Mouse (Mus musculus): ENCODE measurements around the gene Fam131c. TPM values are rescaled to one million over a fixed set of nuclear protein-coding genes. Genes with fewer than 3 reads are reported as not detected.
A peak's percentile ranks its signal among the peaks of the same experiment; 100 is the strongest.

Gene Fam131c
- polyA plus RNA-seq, 1 experiment: not detected

GRCm38 (mm10) chr4:141404518-141405313, 36.7 kb downstream of the Fam131c start:
- Histone ChIP-seq H3K4me3 (replicated peaks; ENCODE audit: control insufficient read depth, low read depth, low read length) (no peak overlapping the region), H3K4me1 (ENCODE audit: control insufficient read depth, insufficient read depth, low read length) (no peaks in the 10 kb centered on the region), H3K27ac (ENCODE audit: control insufficient read depth, insufficient read depth, low read depth, low read length, poor library complexity) (no peak overlapping the region)
- WGBS: 13% methylated on average over 15 of the region's 15 CpGs
- TF ChIP-seq CTCF (IDR thresholded peaks at IDR 0.05; ENCODE audit: control insufficient read depth, insufficient read depth, low read length) (peak; percentile 98), POLR2A (IDR thresholded peaks at IDR 0.05; ENCODE audit: borderline replicate concordance, control insufficient read depth, low read depth, low read length) (no peak)

- WGBS: 79% methylated on average over 3 of the region's 3 CpGs
These were observed 37.2 kb downstream of the Fam131c start for GRCm38 (mm10) chr4:141405314-141405622.

GRCm38 (mm10) chr4:141406516-141407299, 38.7 kb downstream of the Fam131c start:
- Histone ChIP-seq H3K27ac (ENCODE audit: control insufficient read depth, insufficient read depth, low read depth, low read length, poor library complexity) (no peak overlapping the region), H3K4me3 (replicated peaks; ENCODE audit: control insufficient read depth, low read depth, low read length) (no peak overlapping the region), H3K4me1 (ENCODE audit: control insufficient read depth, insufficient read depth, low read length) (no peaks in the 10 kb centered on the region)
- no peak for TF ChIP-seq POLR2A (IDR thresholded peaks at IDR 0.05; ENCODE audit: borderline replicate concordance, control insufficient read depth, low read depth, low read length)
- TF ChIP-seq CTCF (IDR thresholded peaks at IDR 0.05; ENCODE audit: control insufficient read depth, insufficient read depth, low read length): peak; percentile 58
- WGBS: 46% methylated on average over 14 of the region's 14 CpGs

More at GRCm38 (mm10) chr4:141405314-141405622, 37.2 kb downstream of the Fam131c start:
- Histone ChIP-seq H3K4me1 (ENCODE audit: control insufficient read depth, insufficient read depth, low read length) (no peaks in the 10 kb centered on the region), H3K4me3 (replicated peaks; ENCODE audit: control insufficient read depth, low read depth, low read length) (no peak overlapping the region), H3K27ac (ENCODE audit: control insufficient read depth, insufficient read depth, low read depth, low read length, poor library complexity) (no peak overlapping the region)
- TF ChIP-seq CTCF (IDR thresholded peaks at IDR 0.05; ENCODE audit: control insufficient read depth, insufficient read depth, low read length): no peak
- TF ChIP-seq POLR2A (IDR thresholded peaks at IDR 0.05; ENCODE audit: borderline replicate concordance, control insufficient read depth, low read depth, low read length): no peak

- TF ChIP-seq CTCF (IDR thresholded peaks at IDR 0.05; ENCODE audit: control insufficient read depth, insufficient read depth, low read length): no peak
- TF ChIP-seq POLR2A (IDR thresholded peaks at IDR 0.05; ENCODE audit: borderline replicate concordance, control insufficient read depth, low read depth, low read length): no peak
- H3K27ac ChIP-seq (ENCODE audit: control insufficient read depth, insufficient read depth, low read depth, low read length, poor library complexity): no peak overlapping the region
- H3K4me3 ChIP-seq (replicated peaks; ENCODE audit: control insufficient read depth, low read depth, low read length): no peak overlapping the region
- no peaks in the 10 kb centered on the region for H3K4me1 ChIP-seq (ENCODE audit: control insufficient read depth, insufficient read depth, low read length)
- WGBS: 76% methylated on average over 3 of the region's 3 CpGs
These were observed 40.6 kb downstream of the Fam131c start for GRCm38 (mm10) chr4:141408577-141408976.

- H3K4me3 ChIP-seq (replicated peaks; ENCODE audit: control insufficient read depth, low read depth, low read length): no peak overlapping the region
- TF ChIP-seq POLR2A (IDR thresholded peaks at IDR 0.05; ENCODE audit: borderline replicate concordance, control insufficient read depth, low read depth, low read length) (0 out of 2 replicates have a peak, but pooled peaks have one; percentile 26), CTCF (IDR thresholded peaks at IDR 0.05; ENCODE audit: control insufficient read depth, insufficient read depth, low read length) (peak; percentile 42; the same call in 1 of the 2 replicates)
- H3K27ac ChIP-seq (ENCODE audit: control insufficient read depth, insufficient read depth, low read depth, low read length, poor library complexity): no peak overlapping the region
- no peaks in the 10 kb centered on the region for H3K4me1 ChIP-seq (ENCODE audit: control insufficient read depth, insufficient read depth, low read length)
- WGBS: 31% methylated on average over 22 of the region's 22 CpGs
These were observed 43.5 kb downstream of the Fam131c start for GRCm38 (mm10) chr4:141411430-141411992.

GRCm38 (mm10) chr4:141415924-141416323, 47.9 kb downstream of the Fam131c start, which contains the start of gene Clcnkb:
Gene Clcnkb (minus strand): TSS chr4:141416014.
- 65% methylated on average over 7 of the region's 7 CpGs for WGBS
- TF ChIP-seq POLR2A (IDR thresholded peaks at IDR 0.05; ENCODE audit: borderline replicate concordance, control insufficient read depth, low read depth, low read length) (no peak), CTCF (IDR thresholded peaks at IDR 0.05; ENCODE audit: control insufficient read depth, insufficient read depth, low read length) (no peak)
- H3K4me1 ChIP-seq (ENCODE audit: control insufficient read depth, insufficient read depth, low read length): peaks cover 1% of the 10 kb centered on the region; the same call in 1 of the 2 replicates

GRCm38 (mm10) chr4:141419398-141420191, 51.6 kb downstream of the Fam131c start:
- Histone ChIP-seq H3K4me1 (ENCODE audit: control insufficient read depth, insufficient read depth, low read length) (peaks cover 1% of the 10 kb centered on the region; the same call in 1 of the 2 replicates), H3K4me3 (replicated peaks; ENCODE audit: control insufficient read depth, low read depth, low read length) (no peak overlapping the region), H3K27ac (ENCODE audit: control insufficient read depth, insufficient read depth, low read depth, low read length, poor library complexity) (no peak overlapping the region)
- TF ChIP-seq POLR2A (IDR thresholded peaks at IDR 0.05; ENCODE audit: borderline replicate concordance, control insufficient read depth, low read depth, low read length) (no peak), CTCF (IDR thresholded peaks at IDR 0.05; ENCODE audit: control insufficient read depth, insufficient read depth, low read length) (peak; percentile 0; the same call in 1 of the 2 replicates)
- 8% methylated on average over 27 of the region's 27 CpGs for WGBS

More at GRCm38 (mm10) chr4:141415924-141416323, 47.9 kb downstream of the Fam131c start, which contains the start of gene Clcnkb:
- H3K4me3 ChIP-seq (replicated peaks; ENCODE audit: control insufficient read depth, low read depth, low read length): no peak within 1 kb of the TSS
- H3K27ac ChIP-seq (ENCODE audit: control insufficient read depth, insufficient read depth, low read depth, low read length, poor library complexity): no peak within 1 kb of the TSS
